Mouse (Mus musculus) hindbrain, embryonic 14.5 days (tissue): ENCODE data around the gene Cap2. TPM values are rescaled to one million over a fixed set of nuclear protein-coding genes. Genes with fewer than 3 reads are reported as not detected.

Experiments used
- ATAC-seq: fragments of 200-750 bp; cut with Nextera tagmentation; 2 replicates; pipeline ENCODE4 v1.8.0; 2017; ENCODE audit warnings: moderate number of reproducible peaks, mild to moderate bottlenecking, moderate TSS enrichment, moderate library complexity; ENCODE audit not compliant: low FRiP score
- DNase-seq: peaks from one replicate; pipeline ENCODE4 v3.0.0-alpha.2; 2015; ENCODE audit warnings: low spot score
- H3K27ac ChIP-seq: fragments of 300-500 bp; sonication (generic); 2 replicates; pipeline ENCODE4 v1.5.1; 2014; ENCODE audit warnings: mild to moderate bottlenecking, moderate library complexity
- H3K27me3 ChIP-seq: fragments of 300-500 bp; sonication (generic); 2 replicates; pipeline ENCODE4 v1.6.1; 2014; ENCODE audit warnings: mild to moderate bottlenecking, low read length, mixed read lengths; ENCODE audit not compliant: control insufficient read depth, insufficient read depth
- H3K36me3 ChIP-seq: fragments of 300-500 bp; sonication (generic); replicated peaks from 2 replicates; pipeline ENCODE4 v1.6.1; 2014; ENCODE audit not compliant: control insufficient read depth, insufficient read depth
- H3K4me1 ChIP-seq: fragments of 300-500 bp; sonication (generic); replicated peaks from 2 replicates; pipeline ENCODE4 v1.6.1; 2014; ENCODE audit warnings: antibody characterized with exemption, low read length, mixed read lengths; ENCODE audit not compliant: control insufficient read depth, insufficient read depth
- H3K4me2 ChIP-seq: fragments of 300-500 bp; sonication (generic); replicated peaks from 2 replicates; pipeline ENCODE4 v1.6.1; 2014; ENCODE audit warnings: mild to moderate bottlenecking, moderate library complexity
- H3K4me3 ChIP-seq: fragments of 300-500 bp; sonication (generic); replicated peaks from 2 replicates; pipeline ENCODE4 v1.5.1; 2014; ENCODE audit warnings: mild to moderate bottlenecking, low read length
- H3K9ac ChIP-seq: fragments of 300-500 bp; sonication (generic); 2 replicates; pipeline ENCODE4 v1.6.1; 2014
- H3K9me3 ChIP-seq: fragments of 300-500 bp; sonication (generic); 2 replicates; pipeline ENCODE4 v1.6.1; 2016; ENCODE audit warnings: low read length; ENCODE audit not compliant: control insufficient read depth
- WGBS: fragments of 180-500 bp; shearing (Covaris S2); extraction: QIAGEN DNeasy Blood & Tissue Kit; methylation state at CpG from one replicate; pipeline ENCODE4 v1.1.7; 2014; 5-methylcytosine and 5-hydroxymethylcytosine counted together
- polyA plus RNA-seq: library from polyadenylated mRNA; unstranded; fragments of >200 nt; fragmentation: Nextera tagmentation; extraction: Ambion mirVana; gene quantifications from 2 replicates; pipeline ENCODE4 v1.2.1, GENCODE M21; 2014

Gene Cap2
- polyA plus RNA-seq, 1 experiment from 2014 or later = 7.3 TPM

DNA sequence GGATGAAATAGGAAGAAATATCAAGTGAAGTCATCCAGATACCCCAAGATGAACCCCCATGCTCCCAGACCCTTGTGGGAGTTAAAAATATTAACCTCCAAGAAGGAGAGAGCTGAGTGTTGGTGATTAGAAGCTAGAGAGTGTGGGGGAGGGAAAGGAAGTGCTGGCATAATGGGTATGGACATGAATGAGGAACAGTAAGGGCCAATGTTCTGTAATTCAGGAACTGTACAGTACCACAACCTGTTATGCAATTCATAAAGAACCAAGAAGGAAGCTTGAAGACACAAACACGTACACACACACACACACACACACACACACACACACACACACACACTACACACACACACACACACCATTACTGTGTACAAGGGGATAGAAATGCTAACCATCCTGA, 19.8 kb downstream of the Cap2 start:
- Histone ChIP-seq H3K36me3 (no peaks in the 10 kb centered on the region), H3K27me3 (no peaks in the 10 kb centered on the region), H3K9me3 (no peaks in the 10 kb centered on the region), H3K4me1 (no peaks in the 10 kb centered on the region), H3K27ac (no peak overlapping the region), H3K4me2 (no peak overlapping the region), H3K4me3 (no peak overlapping the region), H3K9ac (no peak overlapping the region)
- 95% methylated on average over 1 of the region's 1 CpGs for WGBS
- ATAC-seq = no peak
- no peak for DNase-seq

DNA sequence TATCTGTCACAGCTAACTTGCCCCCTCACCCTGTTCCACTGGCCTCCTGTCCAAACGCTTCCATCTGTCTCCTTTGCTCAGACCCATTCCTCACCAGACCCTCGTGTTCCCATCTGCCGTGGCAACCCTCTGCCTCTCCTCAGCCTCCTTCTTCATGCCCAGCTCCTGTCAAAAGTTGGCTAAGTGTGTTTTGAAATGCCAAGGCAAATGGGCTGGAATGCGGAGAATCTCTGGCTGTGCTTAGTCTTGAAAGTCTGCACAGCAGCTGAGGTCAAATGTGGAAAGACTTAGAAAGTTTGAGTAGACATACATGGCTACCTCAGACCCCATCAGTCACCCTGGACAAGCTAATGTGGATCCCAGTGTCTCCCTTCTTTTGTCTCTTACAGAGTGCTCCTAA, 21.1 kb downstream of the Cap2 start:
- Histone ChIP-seq H3K36me3 (no peaks in the 10 kb centered on the region), H3K27ac (no peak overlapping the region), H3K9ac (no peak overlapping the region), H3K4me2 (no peak overlapping the region), H3K4me1 (no peaks in the 10 kb centered on the region), H3K4me3 (no peak overlapping the region), H3K27me3 (no peaks in the 10 kb centered on the region), H3K9me3 (no peaks in the 10 kb centered on the region)
- no peak for DNase-seq
- WGBS = 64% methylated on average over 4 of the region's 4 CpGs
- no peak for ATAC-seq

DNA sequence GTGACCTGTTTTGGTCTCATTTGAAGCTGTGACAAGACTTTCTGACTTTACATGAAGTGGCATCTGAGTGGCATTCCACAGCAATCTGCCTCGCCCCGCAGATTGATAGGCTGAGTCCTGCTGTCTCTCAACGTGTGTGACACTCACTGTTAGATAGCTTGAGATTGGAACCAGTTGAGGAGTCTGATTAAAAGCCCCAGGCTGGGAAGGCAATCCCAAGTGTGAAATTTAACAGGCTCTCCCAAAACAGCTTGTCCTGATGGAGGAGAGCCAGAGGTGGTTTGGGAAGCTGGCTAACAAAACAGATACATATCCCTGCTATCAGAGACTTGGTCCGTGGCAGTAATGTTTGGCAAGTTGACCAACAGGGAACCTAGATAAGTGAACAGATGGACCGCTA, 21.6 kb downstream of the Cap2 start:
- no peak for DNase-seq
- 65% methylated on average over 5 of the region's 5 CpGs for WGBS
- Histone ChIP-seq H3K9me3 (no peaks in the 10 kb centered on the region), H3K27me3 (no peaks in the 10 kb centered on the region), H3K9ac (no peak overlapping the region), H3K4me2 (no peak overlapping the region), H3K27ac (no peak overlapping the region), H3K4me1 (no peaks in the 10 kb centered on the region), H3K4me3 (no peak overlapping the region), H3K36me3 (no peaks in the 10 kb centered on the region)
- ATAC-seq = no peak

DNA sequence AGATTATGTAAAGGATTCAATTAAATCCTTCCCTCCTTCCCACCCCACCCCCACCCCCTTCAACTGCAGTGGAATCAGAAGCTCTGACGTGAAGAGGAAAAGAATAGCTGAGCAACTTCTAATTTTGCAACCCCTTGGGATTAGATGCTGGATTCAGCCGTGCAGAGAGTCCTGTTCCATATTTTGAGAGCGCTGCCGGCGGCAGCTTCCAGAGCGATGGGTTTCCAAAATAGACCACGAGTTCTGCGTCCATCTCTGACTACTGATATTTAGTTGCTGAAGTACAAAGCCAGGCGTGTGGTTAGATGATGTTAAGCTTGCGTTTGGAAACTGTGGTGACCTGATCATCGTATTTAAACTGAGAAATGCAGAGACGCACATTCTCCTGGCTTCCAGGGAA, 22.1 kb downstream of the Cap2 start:
- Histone ChIP-seq H3K9me3 (no peaks in the 10 kb centered on the region), H3K27ac (no peak overlapping the region), H3K9ac (no peak overlapping the region), H3K4me3 (no peak overlapping the region), H3K27me3 (no peaks in the 10 kb centered on the region), H3K4me1 (no peaks in the 10 kb centered on the region), H3K36me3 (no peaks in the 10 kb centered on the region), H3K4me2 (no peak overlapping the region)
- 80% methylated on average over 12 of the region's 12 CpGs for WGBS
- ATAC-seq = no peak
- no peak for DNase-seq

DNA sequence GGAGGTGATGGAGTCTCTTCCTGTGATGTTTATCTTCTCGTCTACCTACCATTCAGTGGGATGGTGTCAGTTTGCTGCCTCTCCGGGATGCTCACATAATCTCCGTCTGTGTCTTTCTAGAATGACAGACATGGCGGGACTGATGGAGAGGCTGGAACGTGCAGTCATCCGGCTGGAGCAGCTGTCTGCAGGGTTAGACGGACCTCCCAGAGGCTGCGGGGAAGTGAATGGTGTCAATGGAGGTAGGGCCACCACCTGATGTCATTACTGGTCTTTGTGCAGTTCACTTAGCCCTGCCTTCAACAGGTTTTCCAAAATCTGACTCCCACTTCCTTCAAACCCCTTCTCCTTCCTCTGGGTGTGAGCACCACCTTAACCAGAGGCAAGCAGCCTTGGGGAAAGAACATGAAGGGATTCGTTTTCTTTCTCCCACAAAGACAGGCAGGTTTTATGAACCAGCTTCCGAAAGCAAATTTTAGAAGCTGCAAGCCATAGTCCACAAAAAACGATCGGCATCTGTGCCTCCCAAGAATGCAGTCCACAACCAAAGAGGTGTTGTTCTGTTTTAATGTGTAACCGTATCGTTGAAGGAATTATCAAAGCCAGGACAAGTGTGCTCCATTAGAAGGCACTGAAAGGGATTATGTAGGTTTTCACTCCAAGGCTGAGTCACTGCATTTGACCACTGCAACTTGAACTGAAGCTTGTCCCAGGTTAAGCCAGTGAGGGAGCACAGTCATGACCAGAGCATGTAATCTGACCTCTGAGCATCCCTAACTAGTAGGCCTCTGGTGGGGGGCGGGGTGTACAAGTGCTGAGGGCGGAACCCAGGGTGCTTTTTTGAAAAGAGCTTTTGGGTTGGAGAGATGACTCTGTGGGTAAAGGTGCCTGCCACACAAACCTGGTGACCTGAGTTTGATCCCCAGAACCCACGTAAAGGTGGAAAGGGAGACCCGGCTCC, 23.9 kb downstream of the Cap2 start:
- Histone ChIP-seq H3K4me2 (no peak overlapping the region), H3K36me3 (no peaks in the 10 kb centered on the region), H3K4me3 (no peak overlapping the region), H3K4me1 (no peaks in the 10 kb centered on the region), H3K27me3 (no peaks in the 10 kb centered on the region), H3K9me3 (no peaks in the 10 kb centered on the region), H3K9ac (no peak overlapping the region), H3K27ac (no peak overlapping the region)
- 86% methylated on average over 18 of the region's 18 CpGs for WGBS
- ATAC-seq (no peak), DNase-seq (no peak)

DNA sequence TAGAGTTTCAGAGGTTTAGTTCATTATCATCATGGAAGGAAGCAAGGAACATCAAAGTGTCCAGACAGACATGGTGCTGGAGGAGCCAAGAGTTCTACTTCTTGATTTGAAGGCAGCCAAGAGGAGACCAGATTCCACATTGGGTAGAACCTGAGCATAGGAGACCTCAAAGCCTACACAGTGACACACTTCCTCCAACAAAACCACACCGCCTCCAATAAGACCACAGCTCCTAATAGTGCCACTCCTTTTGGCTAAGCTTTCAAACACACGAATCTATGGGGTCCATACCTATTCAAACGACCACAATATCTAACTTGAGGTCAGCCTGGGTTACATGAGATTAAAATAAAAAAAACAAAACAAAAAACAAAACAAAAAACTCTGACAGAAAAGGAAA, 25.0 kb downstream of the Cap2 start:
- H3K27ac ChIP-seq = no peak overlapping the region
- H3K9ac ChIP-seq = no peak overlapping the region
- H3K36me3 ChIP-seq = no peaks in the 10 kb centered on the region
- H3K4me1 ChIP-seq = no peaks in the 10 kb centered on the region
- H3K4me3 ChIP-seq = no peak overlapping the region
- H3K4me2 ChIP-seq = no peak overlapping the region
- ATAC-seq (no peak), DNase-seq (no peak)
- 86% methylated on average over 3 of the region's 3 CpGs for WGBS
- no peaks in the 10 kb centered on the region for H3K27me3 ChIP-seq
- no peaks in the 10 kb centered on the region for H3K9me3 ChIP-seq

DNA sequence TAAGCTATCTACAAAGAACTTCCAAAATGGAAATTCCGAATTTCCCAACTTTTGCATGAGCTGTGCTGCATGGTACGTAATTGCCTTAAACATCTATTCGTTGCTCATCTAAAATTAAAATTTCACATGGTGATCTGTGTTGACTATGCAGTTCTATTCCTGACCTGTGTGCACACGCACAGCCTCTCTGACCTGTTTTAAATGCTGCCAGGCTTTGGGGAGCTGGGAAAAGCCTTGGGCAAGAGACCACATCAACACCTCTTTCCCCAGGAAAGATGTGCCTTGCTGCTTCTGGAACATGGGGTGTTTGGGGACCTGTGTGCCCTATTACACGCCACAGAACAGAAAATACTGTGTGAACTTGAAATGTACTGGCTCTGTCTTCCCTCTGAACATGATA, 25.7 kb downstream of the Cap2 start:
- 87% methylated on average over 5 of the region's 5 CpGs for whole genome bisulfite sequencing

DNA sequence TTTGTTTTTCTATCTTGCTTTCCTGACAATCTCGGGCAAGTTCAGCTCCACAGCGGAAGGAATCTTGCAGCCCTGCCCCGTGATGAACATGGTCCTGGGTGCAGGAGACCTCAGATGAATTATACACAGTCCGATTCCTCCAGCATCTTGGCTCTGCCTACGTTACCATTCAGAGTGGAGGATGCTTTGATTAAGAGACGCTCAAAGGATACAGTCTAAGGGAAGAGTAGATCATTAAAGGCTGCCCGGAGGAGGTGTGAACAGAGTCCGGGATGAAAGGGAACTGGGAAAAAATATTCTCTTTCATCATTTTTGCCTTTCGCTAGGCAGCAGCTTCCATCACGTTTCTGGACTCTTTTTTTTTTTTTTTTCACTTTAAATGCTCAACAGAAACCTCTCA, 27.4 kb downstream of the Cap2 start:
- 0 out of 2 replicates have a peak, but pooled peaks cover 1% of the 10 kb centered on the region for H3K4me1 ChIP-seq
- H3K36me3 ChIP-seq = no peaks in the 10 kb centered on the region
- no peaks in the 10 kb centered on the region for H3K27me3 ChIP-seq
- no peak overlapping the region for H3K9ac ChIP-seq
- no peak overlapping the region for H3K27ac ChIP-seq
- DNase-seq (no peak), ATAC-seq (no peak)
- no peak overlapping the region for H3K4me3 ChIP-seq
- no peak overlapping the region for H3K4me2 ChIP-seq
- no peaks in the 10 kb centered on the region for H3K9me3 ChIP-seq
- WGBS = 84% methylated on average over 10 of the region's 10 CpGs

More for the DNA sequence above, 25.7 kb downstream of the Cap2 start:
- no peak for ATAC-seq
- Histone ChIP-seq H3K27ac (no peak overlapping the region), H3K4me3 (no peak overlapping the region), H3K4me2 (no peak overlapping the region), H3K9ac (no peak overlapping the region), H3K36me3 (no peaks in the 10 kb centered on the region), H3K4me1 (no peaks in the 10 kb centered on the region), H3K27me3 (no peaks in the 10 kb centered on the region), H3K9me3 (no peaks in the 10 kb centered on the region)
- no peak for DNase-seq

DNA sequence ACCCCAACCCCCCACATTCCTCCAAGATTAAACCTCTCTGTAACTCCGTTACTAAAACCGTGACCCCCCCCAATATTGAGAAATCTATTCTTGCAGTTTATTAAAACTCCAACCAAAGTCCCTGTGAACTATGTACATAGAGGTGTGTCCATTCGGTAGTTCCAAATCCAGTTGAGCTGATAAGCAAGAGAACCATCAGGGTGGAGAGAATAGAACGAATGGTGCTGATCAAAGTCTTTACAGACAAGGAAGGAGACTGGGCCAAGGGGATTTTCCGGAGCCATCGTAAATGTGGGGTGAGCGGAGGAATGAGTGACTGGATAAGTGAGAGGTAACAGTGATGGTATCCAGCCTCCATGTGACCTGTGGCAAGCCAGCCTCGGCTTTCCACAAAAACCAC, 28.9 kb downstream of the Cap2 start:
- Histone ChIP-seq H3K4me1 (peaks cover 6% of the 10 kb centered on the region; the same call in 1 of the 2 replicates), H3K9ac (no peak overlapping the region), H3K9me3 (no peaks in the 10 kb centered on the region), H3K4me3 (no peak overlapping the region), H3K27ac (no peak overlapping the region), H3K27me3 (no peaks in the 10 kb centered on the region), H3K4me2 (no peak overlapping the region), H3K36me3 (no peaks in the 10 kb centered on the region)
- 89% methylated on average over 8 of the region's 8 CpGs for WGBS
- DNase-seq (no peak), ATAC-seq (no peak)
